Mouse (Mus musculus): ENCODE measurements around the gene Vmn2r1. TPM values are rescaled to one million over a fixed set of nuclear protein-coding genes. Genes with fewer than 3 reads are reported as not detected.

The Vmn2r1 gene
- polyA plus RNA-seq (2017; shearing (Covaris generic)), result not detected

GRCm38 (mm10) chr3:64081247-64081646 is at the start of gene Vmn2r1:
Vmn2r1 (plus strand) TSS chr3:64081547.

GRCm38 (mm10) chr3:64141878-64142508 is 60.6 kb downstream of the Vmn2r1 start, which contains the start of gene Vmn2r2:
Vmn2r2 (minus strand) TSS chr3:64141928.

Other genes starting within 250 kb of the Vmn2r1 start
- gene Plch1, start 182.1 kb upstream of the Vmn2r1 start, polyA plus RNA-seq (2017; shearing (Covaris generic)), result 0.11 TPM
- 12.2 TPM for gene E130311K13Rik, start 152.1 kb upstream of the Vmn2r1 start, polyA plus RNA-seq (2017; shearing (Covaris generic))
- gene Slc33a1, start 116.8 kb upstream of the Vmn2r1 start, polyA plus RNA-seq (2017; shearing (Covaris generic)), result 23.1 TPM
- gene Gmps, start 105.4 kb upstream of the Vmn2r1 start, polyA plus RNA-seq (2017; shearing (Covaris generic)), result 26.8 TPM
- gene Vmn2r2, start 60.4 kb downstream of the Vmn2r1 start, polyA plus RNA-seq (2017; shearing (Covaris generic)), result not detected
- gene Vmn2r3, start 208.2 kb downstream of the Vmn2r1 start, polyA plus RNA-seq (2017; shearing (Covaris generic)), result not detected

Measured in activated CD4-positive, CD25-positive, alpha-beta regulatory T cell, adult 9 weeks (primary cell).